Mouse (Mus musculus) heart, postnatal 0 days (tissue): ENCODE results near the gene 9230102O04Rik. TPM values are rescaled to one million over a fixed set of nuclear protein-coding genes. Genes with fewer than 3 reads are reported as not detected.

ENCODE experiments used
- ATAC-seq: fragments of 200-750 bp; cut with Nextera tagmentation; 2 replicates; pipeline ENCODE4 v1.8.0; 2017; ENCODE audit warnings: low read depth, moderate number of reproducible peaks, moderate library complexity; ENCODE audit not compliant: insufficient read depth
- DNase-seq: peaks from one replicate; pipeline ENCODE4 v3.0.0-alpha.2; 2016; ENCODE audit warnings: low spot score
- H3K27ac ChIP-seq: fragments of 300-500 bp; sonication (generic); 2 replicates; pipeline ENCODE4 v1.5.1; 2014; ENCODE audit warnings: low read depth, mild to moderate bottlenecking
- H3K27me3 ChIP-seq: fragments of 300-500 bp; sonication (generic); 2 replicates; pipeline ENCODE4 v1.6.1; 2014; ENCODE audit warnings: low read length, mixed read lengths; ENCODE audit not compliant: control insufficient read depth, insufficient read depth
- H3K36me3 ChIP-seq: fragments of 300-500 bp; sonication (generic); replicated peaks from 2 replicates; pipeline ENCODE4 v1.6.1; 2014; ENCODE audit warnings: low read length, mixed read lengths; ENCODE audit not compliant: control insufficient read depth, insufficient read depth
- H3K4me1 ChIP-seq: fragments of 300-500 bp; sonication (generic); 2 replicates; pipeline ENCODE4 v1.6.1; 2014; ENCODE audit warnings: antibody characterized with exemption; ENCODE audit not compliant: control insufficient read depth, insufficient read depth
- H3K4me2 ChIP-seq: fragments of 300-500 bp; sonication (generic); 2 replicates; pipeline ENCODE4 v1.6.1; 2014; ENCODE audit warnings: low read depth, mild to moderate bottlenecking, low read length, moderate library complexity
- H3K4me3 ChIP-seq: fragments of 300-500 bp; sonication (generic); 2 replicates; pipeline ENCODE4 v1.5.1; 2014; ENCODE audit warnings: low read depth, low read length
- H3K9ac ChIP-seq: fragments of 300-500 bp; sonication (generic); replicated peaks from 2 replicates; pipeline ENCODE4 v1.6.1; 2014; ENCODE audit warnings: low read depth, low read length, mixed read lengths
- H3K9me3 ChIP-seq: fragments of 300-500 bp; sonication (generic); replicated peaks from 2 replicates; pipeline ENCODE4 v1.6.1; 2016; ENCODE audit warnings: low read length; ENCODE audit not compliant: control insufficient read depth
- CTCF ChIP-seq: IDR thresholded peaks from 2 replicates; pipeline ENCODE4 v1.5.1; 2016; ENCODE audit warnings: antibody characterized with exemption, control low read depth, low read depth
- EP300 ChIP-seq: IDR thresholded peaks from 2 replicates; pipeline ENCODE4 v1.6.1; 2016; ENCODE audit warnings: antibody characterized with exemption, low read depth
- WGBS: fragments of 180-500 bp; shearing (Covaris S2); extraction: QIAGEN DNeasy Blood & Tissue Kit; methylation state at CpG from one replicate; pipeline ENCODE4 v1.1.7; 2014; 5-methylcytosine and 5-hydroxymethylcytosine counted together
- polyA plus RNA-seq: library from polyadenylated mRNA; unstranded; fragments of >200 nt; fragmentation: Nextera tagmentation; extraction: Ambion mirVana; gene quantifications from 2 replicates; pipeline ENCODE4 v1.2.1, GENCODE M21; 2015
- total RNA-seq: library from RNA; depleted of rRNA; stranded (reverse); fragments of >200 nt; gene quantifications from 2 replicates; pipeline ENCODE4 v1.2.3, GENCODE M21; 2014; ENCODE audit warnings: low replicate concordance

9230102O04Rik gene
- total and polyA plus RNA-seq, 2 experiments from 2014 or later = not detected

- 19% methylated on average over 38 of the region's 39 CpGs for WGBS
These were observed 14.7 kb downstream of the 9230102O04Rik start for GRCm38 (mm10) chr2:9874467-9875219.

GRCm38 (mm10) chr2:9873757-9874156 lies 15.6 kb downstream of the 9230102O04Rik start:
- 43% methylated on average over 2 of the region's 2 CpGs for WGBS
- Histone ChIP-seq H3K36me3 (no peaks in the 10 kb centered on the region), H3K4me3 (no peak overlapping the region), H3K27me3 (peaks cover 86% of the 10 kb centered on the region), H3K9me3 (no peaks in the 10 kb centered on the region), H3K4me1 (no peaks in the 10 kb centered on the region), H3K9ac (no peak overlapping the region), H3K27ac (no peak overlapping the region), H3K4me2 (peak overlapping the region; percentile 11; the same call in 1 of the 2 replicates)
- ATAC-seq (no peak), DNase-seq (no peak)
- TF ChIP-seq EP300 (no peak), CTCF (no peak)

More at GRCm38 (mm10) chr2:9874467-9875219, 14.7 kb downstream of the 9230102O04Rik start:
- Histone ChIP-seq H3K27me3 (peaks cover 89% of the 10 kb centered on the region), H3K9me3 (no peaks in the 10 kb centered on the region), H3K4me2 (no peak overlapping the region; the same call in 1 of the 2 replicates), H3K27ac (no peak overlapping the region), H3K4me3 (peak overlapping the region; percentile 3; the same call in 1 of the 2 replicates), H3K36me3 (no peaks in the 10 kb centered on the region), H3K9ac (no peak overlapping the region), H3K4me1 (peaks cover 3% of the 10 kb centered on the region; the same call in 1 of the 2 replicates)
- DNase-seq = no peak
- no peak for ATAC-seq
- no peak for TF ChIP-seq EP300
- TF ChIP-seq CTCF = no peak

GRCm38 (mm10) chr2:9872682-9873081 lies 16.7 kb downstream of the 9230102O04Rik start:
- Histone ChIP-seq H3K27ac (no peak overlapping the region; the same call in 1 of the 2 replicates), H3K36me3 (no peaks in the 10 kb centered on the region), H3K27me3 (peaks cover 79% of the 10 kb centered on the region), H3K4me2 (peak overlapping the region; percentile 36; the same call in 1 of the 2 replicates), H3K9ac (no peak overlapping the region), H3K9me3 (no peaks in the 10 kb centered on the region), H3K4me3 (peak overlapping the region; percentile 19; the same call in 1 of the 2 replicates), H3K4me1 (no peaks in the 10 kb centered on the region)
- TF ChIP-seq EP300 = no peak
- ATAC-seq (no peak), DNase-seq (no peak)
- WGBS = 30% methylated on average over 12 of the region's 12 CpGs

- H3K4me3 ChIP-seq = no peak overlapping the region; the same call in 1 of the 2 replicates
- DNase-seq = no peak
- H3K9me3 ChIP-seq = no peaks in the 10 kb centered on the region
- H3K27ac ChIP-seq = no peak overlapping the region
- no peak for ATAC-seq
- no peak for TF ChIP-seq EP300
- no peak for TF ChIP-seq CTCF
- peaks cover 70% of the 10 kb centered on the region for H3K27me3 ChIP-seq
- H3K4me2 ChIP-seq = peak overlapping the region; percentile 24; the same call in 1 of the 2 replicates
- H3K4me1 ChIP-seq = no peaks in the 10 kb centered on the region
- no peaks in the 10 kb centered on the region for H3K36me3 ChIP-seq
- WGBS = 42% methylated on average over 6 of the region's 6 CpGs
- H3K9ac ChIP-seq = no peak overlapping the region
These were observed 17.5 kb downstream of the 9230102O04Rik start for GRCm38 (mm10) chr2:9871798-9872197.

- no peak overlapping the region; the same call in 1 of the 2 replicates for H3K4me2 ChIP-seq
- H3K4me1 ChIP-seq = no peaks in the 10 kb centered on the region
- DNase-seq (no peak), ATAC-seq (no peak)
- no peaks in the 10 kb centered on the region for H3K9me3 ChIP-seq
- no peak overlapping the region for H3K9ac ChIP-seq
- H3K27me3 ChIP-seq = peaks cover 64% of the 10 kb centered on the region
- no peaks in the 10 kb centered on the region for H3K36me3 ChIP-seq
- 38% methylated on average over 4 of the region's 4 CpGs for WGBS
- H3K27ac ChIP-seq = no peak overlapping the region
- TF ChIP-seq CTCF (no peak), EP300 (no peak)
- no peak overlapping the region for H3K4me3 ChIP-seq
These were observed 18.1 kb downstream of the 9230102O04Rik start for GRCm38 (mm10) chr2:9871141-9871716.
